Mouse (Mus musculus) midbrain, embryonic 10.5 days (tissue): Measurements from ENCODE around the gene Mus81. TPM values are rescaled to one million over a fixed set of nuclear protein-coding genes. Genes with fewer than 3 reads are reported as not detected.
A peak's percentile ranks its signal among the peaks of the same experiment; 100 is the strongest.

Source experiments
- DNase-seq: peaks from one replicate; pipeline ENCODE4 v3.0.0-alpha.2; 2017; ENCODE audit warnings: low spot score
- H3K27ac ChIP-seq: fragments of 300-500 bp; sonication (generic); replicated peaks from 2 replicates; pipeline ENCODE4 v1.5.1; 2016; ENCODE audit warnings: mild to moderate bottlenecking
- H3K27me3 ChIP-seq: fragments of 300-500 bp; sonication (generic); 2 replicates; pipeline ENCODE4 v1.6.1; 2016; ENCODE audit warnings: low read depth, mild to moderate bottlenecking; ENCODE audit not compliant: poor library complexity, severe bottlenecking
- H3K36me3 ChIP-seq: fragments of 300-500 bp; sonication (generic); 2 replicates; pipeline ENCODE4 v1.6.1; 2016; ENCODE audit warnings: mild to moderate bottlenecking, moderate library complexity
- H3K4me1 ChIP-seq: fragments of 300-500 bp; sonication (generic); 2 replicates; pipeline ENCODE4 v1.6.1; 2016
- H3K4me3 ChIP-seq: fragments of 300-500 bp; sonication (generic); 2 replicates; pipeline ENCODE4 v1.5.1; 2016; ENCODE audit warnings: mild to moderate bottlenecking, moderate library complexity
- H3K9me3 ChIP-seq: fragments of 300-500 bp; sonication (generic); replicated peaks from 2 replicates; pipeline ENCODE4 v1.6.1; 2016; ENCODE audit warnings: mild to moderate bottlenecking
- WGBS: fragments of 180-500 bp; shearing (Covaris S2); methylation state at CpG from one replicate; pipeline ENCODE4 v1.1.7; 2016; 5-methylcytosine and 5-hydroxymethylcytosine counted together
- polyA plus RNA-seq: library from polyadenylated mRNA; unstranded; fragments of >200 nt; fragmentation: Nextera tagmentation; extraction: Ambion mirVana; gene quantifications from 2 replicates; pipeline ENCODE4 v1.2.1, GENCODE M21; 2016

Mus81 gene
- polyA plus RNA-seq, 1 experiment from 2014 or later: 41.3 TPM

DNA sequence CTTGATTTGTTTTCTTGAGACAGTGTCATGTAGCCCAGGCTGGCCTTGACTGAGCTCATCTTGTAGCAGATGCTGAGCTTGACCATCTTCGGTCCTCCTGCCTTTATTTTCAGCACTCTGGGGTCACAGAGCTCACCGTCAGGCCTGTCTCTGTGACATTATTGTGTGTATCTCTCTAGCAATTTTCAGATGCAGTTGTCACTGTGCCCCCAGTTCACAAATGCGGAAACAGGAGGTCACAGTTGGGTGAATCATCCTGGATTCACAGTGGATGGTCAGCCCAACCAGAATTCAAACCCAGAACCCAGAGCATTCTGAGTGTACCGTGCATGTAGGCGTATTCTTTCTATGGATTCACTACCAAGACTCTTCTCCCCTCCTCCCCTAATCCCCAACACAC is 42.5 kb downstream of the Mus81 start:
- WGBS: 91% methylated on average over 5 of the region's 5 CpGs
- no peak overlapping the region for H3K4me3 ChIP-seq
- no peak for DNase-seq
- H3K27ac ChIP-seq: no peak overlapping the region
- peaks cover 65% of the 10 kb centered on the region for H3K27me3 ChIP-seq
- 0 out of 2 replicates have a peak, but pooled peaks cover 4% of the 10 kb centered on the region for H3K9me3 ChIP-seq
- H3K4me1 ChIP-seq: peaks cover 22% of the 10 kb centered on the region
- H3K36me3 ChIP-seq: no peaks in the 10 kb centered on the region

DNA sequence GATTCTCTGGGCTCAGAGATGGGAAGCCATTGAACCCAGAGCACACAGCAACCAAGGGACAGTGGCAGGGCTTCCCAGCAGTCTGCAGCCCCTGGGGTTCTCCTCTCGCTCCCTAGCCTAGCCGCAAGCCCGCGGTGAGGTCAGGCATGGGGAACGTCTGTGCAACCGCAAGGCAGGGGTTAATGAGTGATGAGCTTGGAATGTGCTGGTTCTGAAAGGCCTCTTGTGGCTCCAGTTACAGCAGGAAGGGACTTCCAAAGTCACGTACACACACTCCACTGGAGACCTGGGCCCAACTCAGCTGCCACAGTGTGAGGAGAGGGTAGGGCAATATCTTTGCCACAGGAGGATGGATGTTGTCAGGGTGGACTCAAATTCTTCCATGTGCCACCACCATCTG is 43.2 kb downstream of the Mus81 start:
- no peak for DNase-seq
- no peaks in the 10 kb centered on the region for H3K36me3 ChIP-seq

DNA sequence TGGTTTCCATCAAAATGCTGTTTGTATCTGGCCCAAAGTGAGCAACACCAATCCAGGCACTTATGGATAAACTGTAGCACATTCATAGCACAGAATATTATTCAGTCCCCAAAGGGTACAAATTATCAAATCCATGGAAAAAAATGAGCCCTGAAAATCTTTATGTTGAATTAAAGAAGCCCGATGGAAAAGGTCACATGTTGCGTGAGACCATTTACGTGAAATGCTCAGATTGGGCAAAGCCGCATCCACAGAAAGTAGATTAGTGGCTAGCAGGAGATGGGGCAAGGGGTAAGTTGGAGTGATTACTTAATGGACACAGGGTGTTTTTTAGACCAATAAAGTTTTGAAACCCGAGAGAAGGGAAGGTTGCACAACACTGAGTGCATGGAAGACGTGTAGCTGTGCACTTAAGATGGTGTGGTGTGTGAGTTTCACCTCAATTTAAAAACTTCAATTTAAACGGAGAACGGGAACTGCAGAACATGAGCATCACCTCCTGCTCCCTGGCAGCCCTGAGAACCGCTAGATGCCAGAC is 43.8 kb downstream of the Mus81 start:
- DNase-seq: no peak
- Histone ChIP-seq H3K36me3 (no peaks in the 10 kb centered on the region), H3K4me1 (peaks cover 22% of the 10 kb centered on the region), H3K27ac (no peak overlapping the region), H3K4me3 (no peak overlapping the region), H3K9me3 (peaks cover 11% of the 10 kb centered on the region; the same call in 1 of the 2 replicates), H3K27me3 (peaks cover 52% of the 10 kb centered on the region)
- 72% methylated on average over 9 of the region's 9 CpGs for WGBS

More for the DNA sequence above, 43.2 kb downstream of the Mus81 start:
- WGBS: 48% methylated on average over 7 of the region's 7 CpGs
- H3K9me3 ChIP-seq: peaks cover 10% of the 10 kb centered on the region; the same call in 1 of the 2 replicates
- H3K27ac ChIP-seq: no peak overlapping the region
- H3K27me3 ChIP-seq: peaks cover 57% of the 10 kb centered on the region
- H3K4me1 ChIP-seq: peaks cover 22% of the 10 kb centered on the region
- H3K4me3 ChIP-seq: no peak overlapping the region

DNA sequence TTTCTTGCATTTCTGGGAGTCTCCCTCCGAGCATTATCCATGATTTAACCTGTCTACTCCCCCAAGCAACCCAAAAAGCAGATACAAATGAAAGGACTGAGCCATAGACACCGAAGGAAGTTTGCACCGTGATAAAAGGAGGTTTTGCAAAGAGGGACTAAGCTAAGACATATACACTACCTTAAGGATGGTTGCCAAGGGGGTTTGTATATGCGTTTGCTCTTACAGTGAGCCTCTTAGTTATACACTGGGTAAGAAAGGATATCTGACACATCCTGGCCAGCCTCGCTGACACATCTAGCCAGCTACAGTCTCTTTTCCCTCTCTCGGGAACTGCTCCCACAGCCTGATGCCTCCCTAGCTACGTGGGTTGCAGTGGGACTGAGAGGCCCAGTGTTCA is 54.3 kb downstream of the Mus81 start:
- Histone ChIP-seq H3K27ac (0 out of 2 replicates have a peak overlapping the region, but pooled peaks have one; percentile 77), H3K4me3 (peak overlapping the region; percentile 41; the same call in 1 of the 2 replicates), H3K4me1 (peaks cover 16% of the 10 kb centered on the region), H3K36me3 (no peaks in the 10 kb centered on the region), H3K9me3 (no peaks in the 10 kb centered on the region), H3K27me3 (no peaks in the 10 kb centered on the region)
- 71% methylated on average over 7 of the region's 7 CpGs for WGBS
- no peak for DNase-seq

DNA sequence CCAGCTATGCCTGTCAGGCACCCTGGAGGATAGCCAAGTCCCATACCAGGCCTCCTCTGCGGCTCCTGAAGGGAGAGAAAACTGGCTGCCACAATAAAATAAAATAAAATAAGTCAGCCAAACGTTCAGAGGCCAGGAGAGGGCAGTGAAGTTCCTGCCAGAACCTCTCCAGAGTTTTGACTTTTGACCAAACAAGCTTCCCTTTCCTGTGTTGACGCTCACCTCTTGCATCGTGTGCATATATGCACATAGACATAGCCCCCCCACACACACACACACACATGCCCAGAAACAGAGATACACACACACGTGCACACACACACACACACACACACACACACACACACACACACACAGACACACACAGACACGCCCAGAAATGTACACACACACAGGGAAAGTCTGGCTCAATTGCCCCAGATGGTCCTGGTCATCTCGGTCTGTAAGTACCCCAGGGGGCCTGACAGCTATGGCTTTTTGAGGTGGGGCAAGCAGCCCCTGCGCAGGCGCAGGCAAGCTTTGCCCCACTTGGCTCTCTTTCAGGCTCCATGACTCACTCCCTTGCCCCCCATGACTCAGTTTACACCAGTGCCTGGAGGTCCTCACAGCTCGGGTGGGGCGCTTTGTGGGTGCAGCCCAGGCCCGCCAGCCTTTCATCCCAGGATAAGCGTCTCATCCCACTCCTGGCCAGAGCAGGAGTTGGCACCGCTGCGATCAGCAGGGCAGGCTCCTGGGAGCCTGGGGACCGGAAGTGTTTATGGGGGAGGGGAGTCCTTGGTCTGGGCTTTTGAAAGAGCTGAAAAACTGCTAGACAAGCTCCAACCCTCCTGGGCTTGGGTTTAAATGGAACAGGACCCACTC is 55.0 kb downstream of the Mus81 start:
- H3K27ac ChIP-seq: peak overlapping the region; percentile 77

More for the DNA sequence above, 55.0 kb downstream of the Mus81 start:
- peak; percentile 33 for DNase-seq
- no peaks in the 10 kb centered on the region for H3K27me3 ChIP-seq
- H3K4me3 ChIP-seq: peak overlapping the region; percentile 41
- no peaks in the 10 kb centered on the region for H3K9me3 ChIP-seq
- WGBS: 22% methylated on average over 16 of the region's 16 CpGs
- H3K4me1 ChIP-seq: peaks cover 16% of the 10 kb centered on the region
- H3K36me3 ChIP-seq: no peaks in the 10 kb centered on the region

Other genes with a start within 250 kb of the Mus81 start
- 21.3 and 23.7 TPM in 2 replicates for gene Pacs1, start 215.3 kb downstream of the Mus81 start, polyA plus RNA-seq
- gene Sf3b2, start 192.9 kb downstream of the Mus81 start, polyA plus RNA-seq: 468 and 500 TPM in 2 replicates
- 10.8 and 15.4 TPM in 2 replicates for gene Gal3st3, start 190.1 kb downstream of the Mus81 start, polyA plus RNA-seq
- gene Catsper1, start 152.7 kb downstream of the Mus81 start, polyA plus RNA-seq: not detected in 2 replicates
- 0.67 TPM in 1 of 2 replicates, not detected in the other for gene Cst6, start 138.8 kb downstream of the Mus81 start, polyA plus RNA-seq
- 86.9 and 89.4 TPM in 2 replicates for gene Eif1ad, start 121.7 kb downstream of the Mus81 start, polyA plus RNA-seq
- 575 and 616 TPM in 2 replicates for gene Banf1, start 121.2 kb downstream of the Mus81 start, polyA plus RNA-seq
- gene Sart1, start 99.7 kb downstream of the Mus81 start, polyA plus RNA-seq: 88.2 and 96.2 TPM in 2 replicates
- 0.39 TPM in 1 of 2 replicates, not detected in the other for gene Tsga10ip, start 85.9 kb downstream of the Mus81 start, polyA plus RNA-seq
- 221 and 228 TPM in 2 replicates for gene Drap1, start 63.4 kb downstream of the Mus81 start, polyA plus RNA-seq
- 45.1 and 48.5 TPM in 2 replicates for gene AI837181, start 63.3 kb downstream of the Mus81 start, polyA plus RNA-seq
- not detected in 2 replicates for gene Fosl1, start 40.9 kb downstream of the Mus81 start, polyA plus RNA-seq
- 5.5 and 6.0 TPM in 2 replicates for gene Ccdc85b, start 30.5 kb downstream of the Mus81 start, polyA plus RNA-seq
- gene Fibp, start 27.8 kb downstream of the Mus81 start, polyA plus RNA-seq: 98.0 and 111 TPM in 2 replicates
- gene Ctsw, start 19.9 kb downstream of the Mus81 start, polyA plus RNA-seq: 1.7 and 2.7 TPM in 2 replicates
- 67.6 and 69.1 TPM in 2 replicates for gene Efemp2, start 14.4 kb downstream of the Mus81 start, polyA plus RNA-seq
- 3,131 and 3,331 TPM in 2 replicates for gene Cfl1, start 2.1 kb upstream of the Mus81 start, polyA plus RNA-seq
- gene 1700020D05Rik, start 15.4 kb upstream of the Mus81 start, polyA plus RNA-seq: not detected in 2 replicates
- gene Snx32, start 22.1 kb upstream of the Mus81 start, polyA plus RNA-seq: 9.6 and 15.3 TPM in 2 replicates
- 0.16 and 0.29 TPM in 2 replicates for gene Ovol1, start 72.2 kb upstream of the Mus81 start, polyA plus RNA-seq
- 1.6 and 2.3 TPM in 2 replicates for gene Ap5b1, start 79.6 kb upstream of the Mus81 start, polyA plus RNA-seq
- gene Rnaseh2c, start 113.5 kb upstream of the Mus81 start, polyA plus RNA-seq: 186 and 200 TPM in 2 replicates
- 65.6 and 74.8 TPM in 2 replicates for gene Kat5, start 121.8 kb upstream of the Mus81 start, polyA plus RNA-seq
- 28.7 and 31.2 TPM in 2 replicates for gene Rela, start 149.1 kb upstream of the Mus81 start, polyA plus RNA-seq
- 22.3 and 22.9 TPM in 2 replicates for gene Sipa1, start 175.3 kb upstream of the Mus81 start, polyA plus RNA-seq
- gene Map3k11, start 200.3 kb upstream of the Mus81 start, polyA plus RNA-seq: 28.7 and 29.9 TPM in 2 replicates
- 22.8 and 25.6 TPM in 2 replicates for gene Pcnx3, start 200.5 kb upstream of the Mus81 start, polyA plus RNA-seq
- gene Kcnk7, start 216.0 kb upstream of the Mus81 start, polyA plus RNA-seq: 0.20 TPM in 1 of 2 replicates, not detected in the other
- 9.3 and 9.5 TPM in 2 replicates for gene Ehbp1l1, start 237.9 kb upstream of the Mus81 start, polyA plus RNA-seq
- 141 and 160 TPM in 2 replicates for gene Fam89b, start 241.3 kb upstream of the Mus81 start, polyA plus RNA-seq